Mouse (Mus musculus): ENCODE data around the gene Gigyf1.

DNA sequence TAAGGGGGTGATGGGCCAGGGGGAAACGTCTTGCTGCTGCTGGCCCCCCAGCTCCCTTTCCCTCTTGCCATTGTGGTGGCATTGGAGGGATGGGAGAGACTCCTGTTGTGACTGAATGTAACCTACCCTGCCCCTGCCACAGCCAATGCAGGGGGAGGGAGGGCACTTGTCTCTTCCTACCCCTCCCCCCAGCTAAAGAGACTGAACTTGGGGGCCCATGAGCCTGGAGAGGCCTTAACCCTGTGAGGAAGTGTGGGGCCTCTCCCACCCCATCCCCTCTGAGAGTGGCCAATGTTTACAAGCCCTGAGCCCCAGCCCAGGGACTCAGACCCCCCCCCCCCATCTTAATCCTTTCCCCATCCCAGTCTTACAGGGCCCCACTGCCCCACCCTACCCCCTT is 9.1 kb downstream of the Gigyf1 start:
- no peak for TF ChIP-seq CTCF (IDR thresholded peaks at IDR 0.05; ENCODE audit: low read depth)
- TF ChIP-seq EP300 (IDR thresholded peaks at IDR 0.05; ENCODE audit: low read depth): no peak
